Mouse (Mus musculus) thymus, postnatal 10 days (tissue): ENCODE data around the gene Anxa10.

Source experiments
- DNase-seq, 2 experiments: peaks; one replicate each; pipeline ENCODE4 v3.0.0; 2021; ENCODE audit warnings: low spot score in 2 of 2

The Anxa10 gene

GRCm38 (mm10) chr8:62123098-62123497 lies at the start of gene Anxa10:
Gene Anxa10 (minus strand): TSS chr8:62123150.
- DNase-seq, result no peak

- no peak for DNase-seq
Observed at GRCm38 (mm10) chr8:62132662-62133366, 9.9 kb upstream of the Anxa10 start.

- no peak for DNase-seq
Observed at GRCm38 (mm10) chr8:62097213-62097612, 25.7 kb downstream of the Anxa10 start.

GRCm38 (mm10) chr8:62081804-62082203 lies 41.1 kb downstream of the Anxa10 start:
- DNase-seq, result no peak

- peak in 1 of 2 experiments; percentile 3 for DNase-seq
Observed at GRCm38 (mm10) chr8:62080195-62080802, 42.7 kb downstream of the Anxa10 start.

- no peak for DNase-seq
Observed at GRCm38 (mm10) chr8:62068305-62068704, 54.6 kb downstream of the Anxa10 start.

- no peak for DNase-seq
Observed at GRCm38 (mm10) chr8:62060357-62060756, 62.6 kb downstream of the Anxa10 start.

- no peak for DNase-seq
Observed at GRCm38 (mm10) chr8:62046809-62047208, 76.1 kb downstream of the Anxa10 start.

- DNase-seq, result no peak
Observed at GRCm38 (mm10) chr8:62034351-62034750, 88.6 kb downstream of the Anxa10 start.

GRCm38 (mm10) chr8:62014582-62014981 lies 108.4 kb downstream of the Anxa10 start:
- DNase-seq, result no peak

- DNase-seq, result no peak
Observed at GRCm38 (mm10) chr8:62014166-62014565, 108.8 kb downstream of the Anxa10 start.
